Mouse (Mus musculus): ENCODE results near the gene Ctdsp1.
"Not testable (repeated sequence)": the region's sequence is repeated elsewhere in the genome, so short reads cannot be mapped to it uniquely, and the experiment has no call there.

Ctdsp1 gene

DNA sequence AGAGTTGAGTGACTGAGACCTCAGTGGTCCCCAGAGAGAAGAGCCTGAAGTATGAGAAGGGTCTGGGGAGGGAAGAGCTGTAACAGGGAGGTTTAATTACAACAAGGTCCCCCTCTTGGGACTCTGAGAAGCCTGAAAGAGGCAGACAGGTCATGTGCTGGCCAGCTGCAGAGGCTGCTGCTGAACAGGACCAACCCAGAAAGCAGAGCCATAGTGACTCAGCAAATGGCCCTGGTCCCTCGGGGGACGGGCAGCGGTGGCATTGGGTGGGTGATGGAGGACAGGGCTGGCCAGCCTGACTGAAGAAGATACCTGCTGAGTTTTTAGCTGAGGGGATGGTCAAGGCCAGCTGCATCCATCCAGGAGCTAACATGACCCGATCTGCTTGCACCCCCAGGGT, 14.9 kb upstream of the Ctdsp1 start:
- DNase-seq (ENCODE audit: low read depth, low spot score) = no peak

DNA sequence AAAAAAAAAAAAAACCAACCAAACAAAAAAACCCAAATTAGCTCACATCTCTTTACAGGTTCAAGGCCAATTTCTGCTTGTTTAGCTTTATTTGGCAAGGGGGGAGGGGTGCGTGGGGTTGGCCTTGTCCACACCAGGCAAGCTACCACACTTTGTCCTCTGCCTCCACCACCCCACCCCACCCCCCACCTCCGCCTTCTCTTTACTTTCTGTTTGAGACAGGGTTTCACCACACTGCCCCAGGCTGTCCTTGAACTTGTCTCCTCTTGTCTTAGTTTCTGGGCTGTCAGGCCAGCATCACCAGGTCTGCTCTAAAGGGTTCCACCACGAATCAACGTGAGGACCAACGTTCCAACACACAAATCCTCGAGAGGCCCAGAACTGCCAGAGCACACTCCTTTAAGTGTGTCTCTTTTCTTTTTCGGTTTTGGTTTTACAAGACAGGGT, 12.2 kb upstream of the Ctdsp1 start:
- DNase-seq (ENCODE audit: low read depth, low spot score) = no peak

DNA sequence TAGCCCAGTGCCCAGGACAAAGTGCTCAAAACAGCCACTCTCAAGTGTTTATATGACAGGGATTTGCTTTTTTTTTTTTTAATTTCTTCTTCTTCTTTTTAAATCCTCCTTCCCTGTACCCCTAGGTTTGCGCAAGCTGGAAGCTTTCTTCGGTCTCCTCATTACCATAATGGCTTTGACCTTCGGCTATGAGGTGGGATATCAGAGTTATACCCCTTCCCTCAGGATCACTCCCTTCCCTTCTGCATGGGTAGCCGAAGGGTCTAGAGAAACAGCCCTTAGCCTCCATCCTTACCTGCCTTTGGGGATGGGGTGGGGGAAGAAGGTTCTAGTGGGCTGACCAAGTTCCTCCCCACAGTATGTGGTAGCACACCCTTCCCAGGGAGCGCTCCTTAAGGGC, 10.8 kb upstream of the Ctdsp1 start:
- no peak for DNase-seq (ENCODE audit: low read depth, low spot score)

DNA sequence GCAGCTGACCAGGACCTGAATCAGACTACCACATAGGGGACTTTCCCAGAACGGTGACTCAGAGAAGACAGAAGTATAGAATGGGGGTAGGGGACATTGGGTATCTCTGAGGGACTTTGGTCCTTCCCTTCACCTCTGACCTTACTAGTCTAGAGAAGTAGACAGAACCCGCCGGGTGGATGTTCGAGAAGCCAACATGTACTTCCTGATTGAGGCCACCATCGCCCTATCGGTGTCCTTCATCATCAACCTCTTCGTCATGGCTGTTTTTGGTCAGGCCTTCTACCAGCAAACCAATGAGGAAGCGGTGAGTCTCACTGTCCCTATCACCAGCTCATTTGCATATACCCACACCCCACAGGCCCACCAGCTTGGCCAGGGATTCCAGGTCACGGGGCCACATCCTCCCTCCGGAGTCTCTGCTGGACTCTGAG, 9.7 kb upstream of the Ctdsp1 start:
- no peak for DNase-seq (ENCODE audit: low read depth, low spot score)

DNA sequence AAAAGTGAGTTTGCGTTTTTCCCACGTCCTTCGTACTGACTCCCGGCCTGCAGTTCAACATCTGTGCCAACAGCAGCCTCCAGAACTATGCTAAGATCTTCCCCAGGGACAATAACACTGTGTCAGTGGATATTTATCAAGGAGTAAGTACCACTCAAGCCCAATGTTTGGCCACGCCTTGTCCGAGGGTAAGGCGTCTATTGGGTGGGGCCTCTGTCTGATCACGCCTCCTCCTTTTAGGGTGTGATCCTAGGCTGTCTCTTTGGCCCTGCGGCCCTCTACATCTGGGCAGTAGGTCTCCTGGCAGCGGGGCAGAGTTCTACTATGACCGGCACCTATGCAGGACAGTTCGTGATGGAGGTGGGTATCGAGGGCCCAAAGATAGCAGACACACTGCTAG, 7.9 kb upstream of the Ctdsp1 start:
- DNase-seq (ENCODE audit: low read depth, low spot score) = no peak

DNA sequence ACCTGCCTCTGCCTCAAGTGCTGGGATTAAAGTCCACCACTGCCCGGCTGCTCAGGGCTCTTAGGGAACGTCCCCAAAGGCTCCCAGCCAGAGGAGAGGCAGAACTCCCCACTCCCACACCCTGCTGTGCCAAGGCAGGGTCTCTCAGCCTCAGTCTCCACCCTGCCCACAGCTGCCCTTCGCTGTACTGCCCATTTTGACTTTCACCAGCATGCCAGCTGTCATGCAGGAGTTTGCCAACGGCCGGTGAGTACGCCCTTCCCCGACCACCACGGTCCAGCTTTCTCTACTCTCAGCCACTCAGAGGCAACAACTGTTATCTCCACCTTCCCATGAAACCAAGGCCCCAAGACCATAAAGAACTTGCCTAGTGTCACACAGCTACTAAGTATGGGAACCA, 6.8 kb upstream of the Ctdsp1 start:
- no peak for DNase-seq (ENCODE audit: low read depth, low spot score)

DNA sequence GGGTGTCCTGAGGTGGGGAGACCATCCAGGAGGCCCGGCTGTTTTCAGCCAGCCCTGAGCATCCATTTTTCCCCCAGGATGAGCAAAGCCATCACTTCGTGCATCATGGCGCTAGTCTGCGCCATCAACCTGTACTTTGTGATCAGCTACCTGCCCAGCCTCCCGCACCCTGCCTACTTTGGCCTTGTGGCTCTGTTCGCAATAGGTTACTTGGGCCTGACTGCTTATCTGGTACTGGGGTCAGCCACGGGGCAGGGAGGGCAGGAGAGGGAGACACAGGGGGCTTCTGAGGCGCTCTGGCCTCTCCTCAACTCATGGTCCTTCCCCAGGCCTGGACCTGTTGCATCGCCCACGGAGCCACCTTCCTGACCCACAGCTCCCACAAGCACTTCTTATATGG, 6.2 kb upstream of the Ctdsp1 start:
- DNase-seq (ENCODE audit: low read depth, low spot score) = no peak

DNA sequence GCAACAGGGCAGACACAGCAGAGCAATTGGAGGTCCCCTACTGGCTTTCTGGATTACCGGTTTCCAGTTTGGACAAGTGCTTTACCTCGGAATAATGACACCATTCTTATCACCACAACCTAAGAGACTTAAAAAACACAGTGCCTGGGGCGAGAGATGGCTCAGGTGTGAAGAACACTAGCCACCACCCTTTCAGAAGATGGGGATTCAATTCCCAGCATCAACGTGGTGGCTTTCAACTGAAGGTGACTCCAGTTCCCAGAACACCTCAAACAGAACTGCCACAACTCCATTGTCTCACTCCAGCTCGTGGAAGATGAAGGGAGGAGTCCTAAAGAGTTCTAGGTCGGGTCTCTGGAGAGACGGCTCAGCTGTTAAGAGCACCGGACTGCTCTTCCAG, 5.8 kb upstream of the Ctdsp1 start:
- DNase-seq (ENCODE audit: low read depth, low spot score) = no peak

DNA sequence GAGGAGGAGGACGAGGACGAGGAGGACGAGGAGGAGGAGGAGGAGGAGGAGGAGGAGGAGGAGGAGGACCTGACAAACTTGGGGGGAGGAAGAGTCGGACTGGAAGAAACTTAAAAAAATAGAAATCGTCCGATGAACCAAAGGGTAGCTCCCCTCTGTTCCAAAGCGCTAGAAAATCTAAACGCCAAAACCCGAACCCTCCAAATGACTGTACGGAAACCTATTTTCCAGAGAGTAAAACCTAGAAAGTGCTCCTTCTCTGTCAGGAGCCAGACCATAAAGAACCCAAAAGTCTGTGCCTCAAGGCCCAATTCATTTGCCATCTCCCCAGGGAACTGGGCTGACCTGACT, 5.0 kb upstream of the Ctdsp1 start:
- DNase-seq (ENCODE audit: low read depth, low spot score) = no peak

DNA sequence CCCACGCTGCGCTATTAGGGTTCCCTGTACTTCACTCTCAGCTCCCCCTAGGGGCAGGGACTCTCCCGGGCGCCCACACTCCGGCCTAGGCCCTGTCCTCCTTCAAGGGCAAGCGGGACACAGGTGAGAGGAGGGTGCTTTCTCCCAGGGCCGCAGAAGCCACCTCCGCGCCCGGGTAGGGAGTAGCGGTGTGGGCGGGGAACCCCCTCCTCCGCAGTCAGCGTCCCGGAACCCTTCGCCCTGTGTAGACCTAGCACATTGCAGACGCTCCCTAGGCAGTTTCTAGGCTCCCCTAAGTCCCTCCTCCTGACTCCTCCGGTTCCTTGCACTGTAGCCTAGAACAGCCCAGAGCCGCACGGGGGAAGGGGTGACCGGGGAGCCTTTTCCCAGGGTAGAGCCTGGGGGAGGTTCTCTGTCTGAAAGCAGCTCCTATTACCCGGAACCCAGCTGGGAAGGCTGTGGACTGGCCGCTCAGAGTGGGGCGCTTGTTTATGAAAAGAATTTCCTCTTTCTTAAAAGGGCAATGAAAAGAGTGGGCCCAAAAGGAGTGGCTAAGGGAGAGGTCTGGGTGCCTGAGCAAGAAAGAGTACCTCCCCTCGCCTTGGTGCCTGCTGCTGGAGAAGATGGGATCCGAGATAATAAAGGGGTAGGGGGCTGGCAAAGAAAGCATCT, 4.5 kb upstream of the Ctdsp1 start:
- peak; percentile 94 for DNase-seq (ENCODE audit: low read depth, low spot score)

DNA sequence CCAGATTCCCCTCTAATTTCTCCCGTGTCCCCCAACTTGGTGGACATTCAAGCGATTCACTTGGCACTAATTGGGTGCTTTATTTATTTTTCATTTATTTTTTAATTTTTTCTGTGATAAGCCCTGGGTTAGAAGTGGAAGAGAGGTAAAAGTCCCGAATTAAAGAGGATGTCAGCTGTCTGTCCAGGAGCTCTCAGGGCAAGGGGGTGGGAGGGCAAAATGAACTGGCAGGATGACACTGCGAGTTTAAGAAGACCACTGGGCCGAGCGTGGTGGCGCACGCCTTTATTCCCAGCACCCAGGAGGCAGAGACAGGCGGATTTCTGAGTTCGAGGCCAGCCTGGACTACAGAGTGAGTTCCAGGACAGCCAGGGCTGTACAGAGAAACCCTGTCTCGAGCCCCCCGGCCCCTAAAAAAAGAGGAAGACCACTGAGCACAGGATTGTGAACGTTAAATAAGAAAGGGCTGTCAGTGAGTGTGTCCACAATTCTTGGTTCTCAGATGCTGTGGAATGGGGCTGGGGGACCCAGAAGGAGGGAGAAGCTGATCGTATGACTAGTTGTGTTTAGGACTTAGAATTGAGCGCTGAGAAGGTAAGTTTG, 3.8 kb upstream of the Ctdsp1 start:
- no peak for DNase-seq (ENCODE audit: low read depth, low spot score)

DNA sequence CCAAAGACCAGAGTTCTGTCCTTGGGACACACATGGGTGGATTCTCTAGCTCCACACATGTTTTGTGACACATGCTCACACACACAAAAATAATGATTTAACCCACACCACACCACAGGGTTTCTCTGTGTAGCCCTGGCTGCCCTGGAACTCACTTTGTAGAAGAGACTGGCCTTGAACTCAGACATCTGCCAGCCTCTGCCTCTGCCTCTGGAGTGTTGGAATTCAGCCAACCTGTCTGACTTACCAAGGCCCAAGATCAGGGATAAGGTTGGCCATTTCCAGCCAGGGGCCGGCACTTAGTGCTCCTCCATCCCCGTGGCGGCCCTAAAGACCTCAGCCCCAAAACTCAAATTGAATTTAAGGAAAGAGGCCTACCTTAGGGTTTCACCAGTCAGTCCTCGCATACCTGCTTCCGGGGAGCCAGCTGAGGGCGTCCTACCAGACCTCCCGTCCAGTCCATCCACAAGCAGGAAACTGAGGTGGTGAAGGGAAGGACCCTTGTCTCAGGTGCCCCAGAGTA, 2.9 kb upstream of the Ctdsp1 start:
- no peak for DNase-seq (ENCODE audit: low read depth, low spot score)

DNA sequence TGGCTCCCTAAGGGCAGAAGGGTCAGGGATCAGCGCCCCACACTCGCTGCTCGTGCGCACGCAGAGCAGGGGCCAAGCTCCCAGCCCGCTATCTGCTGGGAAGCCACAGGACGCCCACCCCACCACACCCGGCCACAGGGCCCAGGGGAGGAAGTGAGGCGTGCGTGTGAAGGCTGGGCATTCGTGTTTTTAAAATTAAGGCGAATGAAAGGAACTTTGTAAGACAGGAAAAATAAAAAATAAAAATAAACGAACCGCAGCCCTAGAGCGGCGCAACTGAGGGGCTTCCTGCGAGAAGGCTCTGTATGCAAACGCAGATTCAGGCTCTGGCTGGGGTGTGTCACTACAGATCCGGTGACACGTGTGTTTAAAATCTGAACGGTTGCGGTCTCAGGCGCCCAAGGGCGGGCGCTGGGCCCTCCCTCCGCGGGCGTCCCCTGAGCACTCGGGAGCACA, 1.4 kb upstream of the Ctdsp1 start:
- DNase-seq (ENCODE audit: low read depth, low spot score) = no peak

DNA sequence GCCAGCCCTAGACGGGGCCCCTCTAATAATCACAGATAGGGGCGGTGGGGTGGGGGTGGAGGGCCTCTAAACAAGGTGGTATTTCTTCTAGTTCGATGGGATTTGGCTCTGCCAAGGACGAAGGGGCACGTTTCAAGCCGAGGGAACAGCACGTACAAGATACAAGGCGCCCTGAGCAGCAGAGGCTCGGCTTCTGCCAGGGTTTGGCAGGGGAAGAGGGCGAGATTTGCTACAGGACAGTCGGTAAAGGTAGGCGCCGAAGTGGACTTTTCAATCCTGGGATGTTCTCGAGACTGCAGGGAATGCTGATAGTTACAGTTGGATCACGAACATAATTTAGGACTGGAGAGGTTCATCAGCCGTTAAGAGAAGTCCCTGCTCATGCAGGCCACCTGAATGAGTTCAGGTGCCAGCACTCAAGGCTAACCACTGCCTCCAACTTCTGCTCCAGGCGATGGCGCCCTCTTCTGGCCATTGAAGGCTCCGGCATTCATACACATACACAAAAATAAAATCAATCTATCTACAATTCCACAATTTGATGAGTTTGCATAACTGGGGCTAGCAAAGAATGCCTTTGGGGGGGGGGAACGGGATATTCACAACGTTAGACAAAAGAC, 912 bp upstream of the Ctdsp1 start:
- peak; percentile 30 for DNase-seq (ENCODE audit: low read depth, low spot score)

DNA sequence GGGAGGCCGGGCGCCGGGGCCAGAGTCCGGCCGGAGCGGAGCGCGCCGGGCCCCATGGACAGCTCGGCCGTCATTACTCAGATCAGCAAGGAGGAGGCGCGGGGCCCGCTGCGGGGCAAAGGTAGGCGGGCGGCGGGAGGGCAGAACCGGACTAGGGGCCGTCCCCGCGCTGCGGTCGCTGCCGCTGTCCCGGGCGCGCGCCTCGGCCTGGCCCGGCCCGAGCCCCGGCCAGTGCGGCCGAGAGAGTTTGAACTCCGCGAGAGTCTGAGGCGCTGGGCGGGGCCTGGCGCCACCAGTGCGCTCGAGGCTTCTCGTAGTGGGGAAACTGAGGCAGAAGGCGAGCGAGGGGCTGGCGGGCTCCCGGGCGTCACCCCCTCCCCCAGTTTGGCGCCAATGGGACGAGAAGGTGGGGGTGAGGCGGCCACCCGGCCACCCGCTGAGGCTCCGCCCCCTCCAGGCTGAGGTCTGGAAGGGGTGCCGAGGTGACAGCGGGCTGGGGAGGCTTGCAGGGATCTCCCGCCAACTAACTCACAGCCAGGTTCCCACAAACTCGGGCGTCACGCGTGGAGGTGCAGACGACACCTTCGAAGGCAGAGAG, 634 bp downstream of the Ctdsp1 start:
- DNase-seq (ENCODE audit: low read depth, low spot score) = no peak

DNA sequence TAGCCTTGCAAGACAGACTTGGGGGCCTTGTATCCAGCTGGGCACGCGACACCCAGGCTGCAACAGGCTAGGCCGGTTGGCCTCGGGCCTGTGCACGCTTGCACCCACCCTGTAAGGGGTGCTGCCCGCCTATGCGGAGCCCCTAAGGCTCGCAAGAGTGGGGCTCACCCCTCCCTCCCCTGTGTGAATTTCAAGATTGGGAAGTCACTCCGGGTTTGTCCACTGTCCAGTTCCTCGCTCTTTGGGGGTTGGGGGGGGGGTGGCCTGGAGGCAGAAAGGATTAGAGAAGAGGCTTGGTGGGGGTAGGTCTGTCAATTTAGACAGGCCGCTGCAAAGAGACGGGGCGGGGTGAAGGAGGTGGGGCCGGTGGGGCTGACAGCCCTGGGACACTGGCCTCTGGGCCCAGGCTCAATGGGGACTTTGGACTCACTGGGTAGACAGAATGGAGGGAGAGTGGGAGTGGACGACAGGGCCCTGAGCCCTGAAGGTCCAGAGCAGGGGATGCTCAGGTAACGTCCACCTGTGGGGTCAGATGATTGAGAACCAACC, 1.2 kb downstream of the Ctdsp1 start:
- no peak for DNase-seq (ENCODE audit: low read depth, low spot score)

DNA sequence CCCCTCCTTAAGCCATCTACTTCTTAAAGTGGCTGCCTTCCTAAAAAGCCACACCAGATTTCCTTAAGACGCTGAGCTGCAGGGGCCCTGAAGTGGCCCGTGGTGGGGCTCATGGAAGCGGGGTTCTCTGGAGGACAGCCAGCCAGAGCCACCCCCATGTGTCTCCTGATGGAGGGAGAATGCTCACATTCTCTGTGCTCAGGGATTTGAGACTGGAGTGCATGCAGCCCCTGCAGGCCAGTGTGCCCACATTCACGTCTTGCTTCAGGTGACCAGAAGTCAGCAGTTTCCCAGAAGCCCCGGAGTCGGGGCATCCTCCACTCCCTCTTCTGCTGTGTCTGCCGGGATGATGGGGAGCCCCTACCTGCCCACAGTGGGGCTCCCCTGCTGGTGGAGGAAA, 1.7 kb downstream of the Ctdsp1 start:
- no peak for DNase-seq (ENCODE audit: low read depth, low spot score)

DNA sequence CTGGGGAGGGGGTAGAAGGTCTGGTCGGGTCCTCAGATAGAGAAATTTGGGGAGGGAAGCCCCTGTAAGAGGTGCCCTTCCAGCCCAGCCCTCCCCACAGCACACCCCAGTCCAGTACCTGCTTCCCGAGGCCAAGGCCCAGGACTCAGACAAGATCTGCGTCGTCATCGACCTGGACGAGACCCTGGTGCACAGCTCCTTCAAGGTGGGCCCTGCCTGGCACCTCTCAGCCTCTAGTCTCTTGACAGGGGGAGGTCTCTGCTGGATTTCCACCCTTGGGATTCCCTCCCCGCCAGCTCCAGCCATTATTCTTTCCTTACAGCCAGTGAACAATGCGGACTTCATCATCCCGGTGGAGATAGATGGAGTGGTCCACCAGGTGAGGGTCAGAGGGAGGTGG, 2.4 kb downstream of the Ctdsp1 start:
- no peak for DNase-seq (ENCODE audit: low read depth, low spot score)

DNA sequence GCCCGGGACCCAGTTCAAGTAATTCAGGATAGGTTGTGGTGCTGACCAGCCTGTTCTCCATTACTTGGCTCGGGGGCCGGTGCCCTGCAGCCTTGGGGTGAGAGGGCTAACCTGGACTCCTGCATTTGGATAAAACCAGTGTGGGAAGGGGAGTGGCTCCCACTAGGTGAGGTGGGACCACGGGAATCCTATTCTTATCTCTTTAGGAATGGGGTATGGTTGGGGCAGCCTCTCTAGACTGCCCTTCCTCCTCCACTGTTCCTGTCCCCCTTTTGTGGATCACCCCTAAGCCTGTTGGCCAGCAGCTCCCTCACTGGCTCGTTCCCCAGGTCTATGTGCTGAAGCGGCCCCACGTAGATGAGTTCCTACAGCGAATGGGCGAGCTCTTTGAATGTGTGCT, 3.0 kb downstream of the Ctdsp1 start:
- no peak for DNase-seq (ENCODE audit: low read depth, low spot score)

DNA sequence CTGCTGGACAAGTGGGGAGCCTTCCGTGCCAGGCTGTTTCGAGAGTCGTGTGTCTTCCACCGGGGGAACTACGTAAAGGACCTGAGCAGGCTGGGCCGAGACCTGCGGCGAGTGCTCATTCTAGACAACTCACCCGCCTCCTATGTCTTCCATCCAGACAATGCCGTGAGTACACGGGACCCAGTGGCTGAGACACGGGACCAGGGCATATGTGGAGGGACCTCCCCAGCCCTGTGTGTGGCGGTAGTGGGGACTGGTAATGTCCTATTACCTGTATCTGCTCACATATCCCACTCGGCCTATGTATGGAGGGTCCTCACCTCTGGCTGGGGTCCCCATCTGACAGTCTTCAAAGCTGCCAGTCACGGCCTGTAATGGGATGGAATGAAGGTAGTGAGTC, 3.5 kb downstream of the Ctdsp1 start:
- DNase-seq (ENCODE audit: low read depth, low spot score) = no peak

DNA sequence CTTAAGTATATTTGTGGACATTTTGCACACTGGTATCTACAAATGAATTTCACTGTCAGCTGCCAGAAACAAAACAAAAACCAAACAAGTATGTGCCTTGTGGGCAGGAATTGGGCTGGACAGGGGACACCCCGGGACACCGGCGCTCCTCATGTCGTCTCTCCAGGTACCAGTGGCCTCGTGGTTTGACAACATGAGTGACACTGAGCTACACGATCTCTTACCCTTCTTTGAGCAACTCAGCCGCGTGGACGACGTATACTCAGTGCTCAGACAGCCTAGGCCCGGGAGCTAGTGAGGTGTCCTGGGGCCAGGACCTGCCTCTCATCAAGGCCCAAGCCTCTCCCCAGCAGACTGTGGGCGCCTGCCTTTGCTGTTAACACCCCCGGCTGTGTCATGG, 4.0 kb downstream of the Ctdsp1 start:
- no peak for DNase-seq (ENCODE audit: low read depth, low spot score)

DNA sequence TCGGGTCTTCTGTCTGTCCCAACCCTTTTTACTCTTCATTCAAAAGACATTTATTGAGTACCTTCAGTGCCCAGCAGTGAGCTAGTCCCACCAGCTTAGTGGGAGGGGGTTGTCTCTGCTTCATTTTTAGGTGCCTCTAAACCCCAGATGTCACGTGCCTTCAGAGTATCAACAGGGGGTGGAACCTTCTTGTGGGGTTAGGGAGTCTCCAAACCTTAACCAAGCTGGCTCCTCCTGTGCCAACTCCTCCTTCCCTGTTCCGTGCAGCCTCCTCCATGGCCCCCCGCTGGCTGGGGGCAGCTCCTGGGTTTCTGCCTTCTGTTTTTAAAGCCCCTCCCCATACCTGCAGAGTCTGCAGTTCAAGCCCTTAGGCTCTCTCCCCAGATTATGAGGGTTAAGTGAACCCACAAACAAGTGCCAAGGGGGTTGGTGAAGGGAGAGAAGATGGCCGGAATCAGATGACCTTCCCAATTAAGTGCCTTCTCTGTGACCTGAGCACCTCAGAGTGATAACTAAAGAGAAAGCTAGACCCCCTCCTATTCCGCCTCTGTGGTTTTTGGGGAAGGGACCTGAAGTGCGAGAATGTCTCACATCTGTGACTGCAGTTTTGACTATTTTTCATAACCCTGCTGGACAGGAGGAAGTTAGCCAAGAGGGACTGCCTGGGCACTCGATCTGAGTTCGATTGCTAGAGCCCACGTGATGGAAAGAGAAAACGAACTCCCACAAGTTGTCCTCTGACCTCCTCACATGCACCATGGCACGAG, 5.3 kb downstream of the Ctdsp1 start:
- DNase-seq (ENCODE audit: low read depth, low spot score) = not testable (repeated sequence)
